Mouse (Mus musculus) erythroblast, embryonic 14.5 days (primary cell): ENCODE measurements around the gene Acer3. TPM values are rescaled to one million over a fixed set of nuclear protein-coding genes. Genes with fewer than 3 reads are reported as not detected.

Experiments
- H3K27me3 ChIP-seq: 2 replicates; pipeline ENCODE4 v1.6.1; 2012; ENCODE audit warnings: inconsistent platforms; ENCODE audit not compliant: control insufficient read depth
- H3K36me3 ChIP-seq: 2 replicates; pipeline ENCODE4 v1.6.1; 2012; ENCODE audit warnings: mild to moderate bottlenecking, inconsistent platforms; ENCODE audit not compliant: control insufficient read depth
- H3K4me1 ChIP-seq: 2 replicates; pipeline ENCODE4 v1.6.1; 2012; ENCODE audit warnings: inconsistent platforms; ENCODE audit not compliant: control insufficient read depth
- H3K4me3 ChIP-seq: replicated peaks from 2 replicates; pipeline ENCODE3; 2012; ENCODE audit warnings: moderate library complexity, mild to moderate bottlenecking, inconsistent platforms
- H3K9me3 ChIP-seq: 2 replicates; pipeline ENCODE4 v1.6.1; 2012; ENCODE audit warnings: low read length, inconsistent platforms, mixed read lengths; ENCODE audit not compliant: control insufficient read depth
- GATA1 ChIP-seq: IDR thresholded peaks from 2 replicates; pipeline ENCODE4 v1.6.1; 2012; ENCODE audit warnings: low read length, inconsistent platforms, mixed read lengths
- TAL1 ChIP-seq: IDR thresholded peaks from 3 replicates; pipeline ENCODE4 v1.6.1; 2012; ENCODE audit warnings: low read length, inconsistent platforms, mixed read lengths
- polyA plus RNA-seq: library from polyadenylated mRNA; stranded (reverse); fragments of >175 nt; gene quantifications from 2 replicates; pipeline ENCODE4 v1.2.3, GENCODE M21; 2012

The Acer3 gene
- polyA plus RNA-seq, 1 experiment = 0.15 TPM

GRCm38 (mm10) chr7:98341475-98341874 is 20.5 kb upstream of the Acer3 start:
- Histone ChIP-seq H3K4me1 (peaks cover 46% of the 10 kb centered on the region), H3K9me3 (no peaks in the 10 kb centered on the region), H3K4me3 (peak overlapping the region; percentile 67), H3K36me3 (no peaks in the 10 kb centered on the region), H3K27me3 (peaks cover 11% of the 10 kb centered on the region)
- TF ChIP-seq TAL1 (no peak), GATA1 (no peak)

GRCm38 (mm10) chr7:98340343-98340742 is 19.3 kb upstream of the Acer3 start:
- Histone ChIP-seq H3K9me3 (no peaks in the 10 kb centered on the region), H3K4me3 (no peak overlapping the region), H3K36me3 (no peaks in the 10 kb centered on the region), H3K4me1 (peaks cover 46% of the 10 kb centered on the region), H3K27me3 (peaks cover 7% of the 10 kb centered on the region; the same call in 1 of the 2 replicates)
- TF ChIP-seq GATA1 (no peak), TAL1 (no peak)

GRCm38 (mm10) chr7:98333987-98334386 is 13.0 kb upstream of the Acer3 start:
- TF ChIP-seq GATA1 (no peak), TAL1 (no peak)
- no peaks in the 10 kb centered on the region for H3K9me3 ChIP-seq
- peaks cover 3% of the 10 kb centered on the region for H3K36me3 ChIP-seq
- no peak overlapping the region for H3K4me3 ChIP-seq
- peaks cover 48% of the 10 kb centered on the region for H3K4me1 ChIP-seq
- H3K27me3 ChIP-seq = no peaks in the 10 kb centered on the region

- TF ChIP-seq TAL1 (no peak), GATA1 (no peak)
- H3K9me3 ChIP-seq = no peaks in the 10 kb centered on the region
- H3K4me3 ChIP-seq = no peak overlapping the region
- peaks cover 3% of the 10 kb centered on the region for H3K36me3 ChIP-seq
- peaks cover 53% of the 10 kb centered on the region for H3K4me1 ChIP-seq
- no peaks in the 10 kb centered on the region for H3K27me3 ChIP-seq
These were observed 12.5 kb upstream of the Acer3 start for GRCm38 (mm10) chr7:98333507-98333906.

GRCm38 (mm10) chr7:98332678-98333397 is 11.8 kb upstream of the Acer3 start:
- peaks cover 3% of the 10 kb centered on the region for H3K36me3 ChIP-seq
- no peak for TF ChIP-seq GATA1
- peaks cover 58% of the 10 kb centered on the region for H3K4me1 ChIP-seq
- no peak overlapping the region for H3K4me3 ChIP-seq
- no peaks in the 10 kb centered on the region for H3K9me3 ChIP-seq
- no peaks in the 10 kb centered on the region for H3K27me3 ChIP-seq

GRCm38 (mm10) chr7:98331932-98332331 is 10.9 kb upstream of the Acer3 start:
- Histone ChIP-seq H3K4me1 (peaks cover 58% of the 10 kb centered on the region), H3K9me3 (no peaks in the 10 kb centered on the region), H3K27me3 (no peaks in the 10 kb centered on the region), H3K4me3 (no peak overlapping the region), H3K36me3 (peaks cover 3% of the 10 kb centered on the region)
- TF ChIP-seq TAL1 (no peak), GATA1 (no peak)

GRCm38 (mm10) chr7:98330375-98331002 is 9.5 kb upstream of the Acer3 start:
- H3K4me3 ChIP-seq = no peak overlapping the region
- peaks cover 59% of the 10 kb centered on the region for H3K4me1 ChIP-seq
- peaks cover 3% of the 10 kb centered on the region for H3K36me3 ChIP-seq
- no peaks in the 10 kb centered on the region for H3K9me3 ChIP-seq
- no peak for TF ChIP-seq GATA1
- no peak for TF ChIP-seq TAL1
- H3K27me3 ChIP-seq = no peaks in the 10 kb centered on the region

GRCm38 (mm10) chr7:98329651-98330374 is 8.8 kb upstream of the Acer3 start:
- peaks cover 3% of the 10 kb centered on the region for H3K36me3 ChIP-seq
- H3K4me3 ChIP-seq = peak overlapping the region; percentile 37
- no peaks in the 10 kb centered on the region for H3K27me3 ChIP-seq
- no peaks in the 10 kb centered on the region for H3K9me3 ChIP-seq
- TF ChIP-seq TAL1 = peak; percentile 77
- peak; percentile 85 for TF ChIP-seq GATA1
- H3K4me1 ChIP-seq = peaks cover 59% of the 10 kb centered on the region

GRCm38 (mm10) chr7:98328311-98328710 is 7.3 kb upstream of the Acer3 start:
- H3K36me3 ChIP-seq = peaks cover 3% of the 10 kb centered on the region
- TF ChIP-seq TAL1 (no peak), GATA1 (no peak)
- H3K27me3 ChIP-seq = no peaks in the 10 kb centered on the region
- no peak overlapping the region for H3K4me3 ChIP-seq
- H3K9me3 ChIP-seq = no peaks in the 10 kb centered on the region
- peaks cover 70% of the 10 kb centered on the region for H3K4me1 ChIP-seq
